Mouse (Mus musculus): ENCODE measurements around the gene Pacrg. TPM values are rescaled to one million over a fixed set of nuclear protein-coding genes. Genes with fewer than 3 reads are reported as not detected.

Pacrg gene
- total and polyA plus RNA-seq, 3 experiments, result not detected

DNA sequence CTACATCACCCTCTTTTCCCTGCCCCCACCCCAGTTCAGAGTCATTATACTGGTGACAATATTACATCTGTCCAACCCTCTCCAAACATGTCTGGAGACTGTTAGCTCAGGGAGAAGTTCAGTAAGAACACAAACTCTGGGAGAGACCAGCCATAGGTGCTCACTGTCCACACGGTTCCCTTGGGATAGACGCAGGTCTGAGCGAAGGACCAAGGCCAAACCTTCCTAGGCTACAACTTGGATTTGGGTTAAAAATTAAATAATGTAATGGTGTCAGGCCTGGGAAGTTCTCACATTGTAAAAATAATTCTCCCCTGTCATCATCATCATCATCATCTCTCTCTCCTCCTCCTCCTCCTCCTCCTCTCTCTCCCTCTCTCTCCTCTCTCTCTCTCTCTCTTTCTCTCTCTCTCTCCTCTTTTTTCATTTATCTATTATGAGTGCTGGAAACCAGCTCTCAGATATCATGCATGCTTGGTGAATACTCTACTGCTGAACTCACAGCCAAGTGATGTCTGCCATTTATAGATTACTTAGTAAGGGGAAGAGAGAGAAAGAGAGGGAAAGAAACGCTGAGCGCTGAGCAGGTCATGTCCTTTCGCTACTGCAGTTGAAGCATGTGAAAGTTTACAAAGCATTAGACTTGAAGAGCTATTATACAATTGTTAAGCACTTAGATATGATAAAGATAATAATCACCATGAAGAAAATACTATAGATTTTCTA lies 215.2 kb downstream of the Pacrg start:
- Histone ChIP-seq H3K9ac (ENCODE audit: insufficient read depth, low read depth) (no peak overlapping the region), H3K27me3 (replicated peaks) (no peaks in the 10 kb centered on the region), H3K4me2 (ENCODE audit: insufficient read depth, low read depth, poor library complexity, severe bottlenecking) (no peak overlapping the region), H3K36me3 (replicated peaks in 1 of 2; ENCODE audit: control insufficient read depth in 1 of 2, insufficient read depth in 1 of 2, low read length in 1 of 2) (no peaks in the 10 kb centered on the region), H3K9me3 (replicated peaks; ENCODE audit: low read length) (no peaks in the 10 kb centered on the region), H3K27ac (ENCODE audit: insufficient read depth, low read depth) (no peak overlapping the region), H3K4me1 (ENCODE audit: control insufficient read depth in 1 of 2, insufficient read depth in 2 of 2) (peaks cover 0 to 7% of the 10 kb centered on the region in 2 experiments; a peak in 2 of 4 replicates), H3K79me2 (replicated peaks; ENCODE audit: control insufficient read depth, extremely low read depth, insufficient read depth, poor library complexity, severe bottlenecking) (no peaks in the 10 kb centered on the region), H3K4me3 (replicated peaks in 1 of 3; ENCODE audit: low read depth in 2 of 3, low read length in 2 of 3, poor library complexity in 1 of 3) (no peak overlapping the region)
- DNase-seq (ENCODE audit: extremely low read depth), result no peak
- in situ Hi-C loops (cut with MboI; ENCODE audit: low pct_ligation_motif_present, low pct_unique_long_range_greater_than_20kb, low sequenced_read_pairs), result no loop called here
- dilution Hi-C loops (cut with MboI; ENCODE audit: extremely low pct_ligation_motif_present, extremely low pct_unique_long_range_greater_than_20kb, low sequenced_read_pairs), result no loop called here
- no peak for TF ChIP-seq BHLHE40 (IDR thresholded peaks at IDR 0.05; ENCODE audit: low read depth, low read length)
- TF ChIP-seq MEF2A (IDR thresholded peaks at IDR 0.05; ENCODE audit: borderline replicate concordance, low read depth, low read length), result no peak
- TF ChIP-seq ZMIZ1 (IDR thresholded peaks at IDR 0.05; ENCODE audit: low read depth, low read length), result no peak
- no peak for TF ChIP-seq JUN (IDR thresholded peaks at IDR 0.05; ENCODE audit: insufficient read depth, low read depth, low read length)
- TF ChIP-seq SIN3A (IDR thresholded peaks at IDR 0.05; ENCODE audit: low read length), result no peak
- no peak for TF ChIP-seq ELF1 (IDR thresholded peaks at IDR 0.05; ENCODE audit: low read depth, low read length)
- no peak for TF ChIP-seq JUND (conservative IDR thresholded peaks at IDR 0.05; ENCODE audit: low read depth, low read length)

DNA sequence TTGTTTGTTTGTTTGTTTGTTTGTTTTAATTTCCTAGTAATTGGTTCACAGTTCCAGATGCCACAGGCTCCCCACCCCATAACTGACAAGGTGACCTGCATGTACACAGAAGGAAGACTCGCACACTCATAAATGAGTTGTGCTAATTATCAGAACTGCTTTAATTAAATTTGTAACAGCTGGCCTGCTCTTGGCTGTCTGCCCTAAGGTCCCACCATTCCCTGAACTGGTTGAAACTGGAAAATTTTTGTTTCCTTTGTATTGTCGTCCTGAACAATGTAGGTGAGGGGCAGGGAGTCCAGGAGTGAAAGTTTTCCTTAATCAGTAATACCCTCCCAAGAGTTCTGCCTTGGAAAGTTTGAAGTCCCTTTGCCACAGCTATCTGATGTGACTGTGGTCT lies 219.5 kb downstream of the Pacrg start:
- Histone ChIP-seq H3K4me1 (ENCODE audit: control insufficient read depth in 1 of 2, insufficient read depth in 2 of 2) (no peaks in the 10 kb centered on the region), H3K79me2 (replicated peaks; ENCODE audit: control insufficient read depth, extremely low read depth, insufficient read depth, poor library complexity, severe bottlenecking) (no peaks in the 10 kb centered on the region), H3K27me3 (replicated peaks) (no peaks in the 10 kb centered on the region), H3K9ac (ENCODE audit: insufficient read depth, low read depth) (no peak overlapping the region), H3K4me3 (replicated peaks in 1 of 3; ENCODE audit: low read depth in 2 of 3, low read length in 2 of 3, poor library complexity in 1 of 3) (no peak overlapping the region), H3K9me3 (replicated peaks; ENCODE audit: low read length) (no peaks in the 10 kb centered on the region), H3K27ac (ENCODE audit: insufficient read depth, low read depth) (no peak overlapping the region), H3K36me3 (replicated peaks in 1 of 2; ENCODE audit: control insufficient read depth in 1 of 2, insufficient read depth in 1 of 2, low read length in 1 of 2) (no peaks in the 10 kb centered on the region), H3K4me2 (ENCODE audit: insufficient read depth, low read depth, poor library complexity, severe bottlenecking) (no peak overlapping the region)
- dilution Hi-C loops (cut with MboI; ENCODE audit: extremely low pct_ligation_motif_present, extremely low pct_unique_long_range_greater_than_20kb, low sequenced_read_pairs) (no loop called here), in situ Hi-C loops (cut with MboI; ENCODE audit: low pct_ligation_motif_present, low pct_unique_long_range_greater_than_20kb, low sequenced_read_pairs) (no loop called here)
- TF ChIP-seq EP300 (IDR thresholded peaks at IDR 0.05; ENCODE audit: low read length), result no peak
- no peak for TF ChIP-seq USF2 (conservative IDR thresholded peaks at IDR 0.05; ENCODE audit: low read depth, low read length)
- no peak for TF ChIP-seq MYC (IDR thresholded peaks at IDR 0.05; ENCODE audit: low read depth, low read length)
- no peak for TF ChIP-seq GABPA (IDR thresholded peaks at IDR 0.05; ENCODE audit: insufficient replicate concordance, low read depth, low read length)
- TF ChIP-seq TBP (conservative IDR thresholded peaks at IDR 0.05; ENCODE audit: low read depth, low read length), result no peak
- TF ChIP-seq MEF2A (IDR thresholded peaks at IDR 0.05; ENCODE audit: borderline replicate concordance, low read depth, low read length), result no peak
- TF ChIP-seq NELFE (IDR thresholded peaks at IDR 0.05; ENCODE audit: low read depth, low read length), result no peak
- no peak for TF ChIP-seq ELF1 (IDR thresholded peaks at IDR 0.05; ENCODE audit: low read depth, low read length)
- TF ChIP-seq JUN (IDR thresholded peaks at IDR 0.05; ENCODE audit: insufficient read depth, low read depth, low read length), result no peak
- no peak for TF ChIP-seq CTCF (conservative IDR thresholded peaks at IDR 0.05 in 1 of 2, IDR thresholded peaks at IDR 0.05 in 1 of 2; ENCODE audit: low read depth in 2 of 2, low read length in 2 of 2)
- TF ChIP-seq SMC3 (IDR thresholded peaks at IDR 0.05; ENCODE audit: low read depth, low read length), result no peak
- no peak for TF ChIP-seq ZKSCAN1 (IDR thresholded peaks at IDR 0.05; ENCODE audit: borderline replicate concordance, low read depth, low read length)
- no peak for TF ChIP-seq RCOR1 (conservative IDR thresholded peaks at IDR 0.05; ENCODE audit: low read depth, low read length)
- TF ChIP-seq MAZ (IDR thresholded peaks at IDR 0.05; ENCODE audit: low read depth, low read length), result no peak
- TF ChIP-seq TCF12 (IDR thresholded peaks at IDR 0.05; ENCODE audit: low read depth, low read length), result no peak
- no peak for TF ChIP-seq MXI1 (IDR thresholded peaks at IDR 0.05; ENCODE audit: low read depth, low read length)
- no peak for TF ChIP-seq POLR2A (IDR thresholded peaks at IDR 0.05; ENCODE audit: low read depth, low read length)
- no peak for TF ChIP-seq IRF4 (IDR thresholded peaks at IDR 0.05; ENCODE audit: low read depth, low read length)
- TF ChIP-seq UBTF (IDR thresholded peaks at IDR 0.05; ENCODE audit: low read depth, low read length), result no peak
- no peak for TF ChIP-seq SIN3A (IDR thresholded peaks at IDR 0.05; ENCODE audit: low read length)
- no peak for DNase-seq (ENCODE audit: extremely low read depth)
